Mouse (Mus musculus) olfactory bulb, adult 2 months (tissue): Measurements from ENCODE around the gene Tldc1.

Experiments used
- CTCF ChIP-seq: fragments of 200-500 bp; IDR thresholded peaks from 2 replicates; pipeline ENCODE4 v1.5.1; 2012; ENCODE audit warnings: low read depth, mild to moderate bottlenecking, low read length, moderate library complexity; ENCODE audit not compliant: insufficient read depth
- POLR2A ChIP-seq: fragments of 200-500 bp; IDR thresholded peaks from 2 replicates; pipeline ENCODE4 v1.6.1; 2012; ENCODE audit warnings: mild to moderate bottlenecking, low read depth, low read length, moderate library complexity; ENCODE audit not compliant: insufficient read depth

DNA sequence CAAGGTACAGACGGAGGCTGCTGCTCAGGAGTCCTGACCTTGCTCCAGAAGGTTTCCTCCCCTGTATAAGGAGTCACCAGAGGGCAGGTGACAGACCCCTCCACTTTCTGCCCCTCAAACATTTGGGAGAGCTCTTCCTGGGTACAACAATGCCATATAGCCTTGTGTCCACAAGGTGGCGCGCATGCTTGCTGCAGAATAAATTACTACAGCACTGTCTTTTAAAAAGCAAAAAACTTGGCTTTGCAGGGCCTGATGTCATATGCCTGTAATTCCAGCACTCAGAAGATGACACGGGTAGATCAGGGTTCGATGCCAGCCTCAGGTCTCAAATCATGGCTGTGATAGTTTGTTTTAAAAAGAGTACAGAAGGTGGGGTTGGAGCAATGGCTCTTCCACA lies 4.5 kb upstream of the Tldc1 start:
- TF ChIP-seq POLR2A (no peak), CTCF (peak; percentile 39)
